Mouse (Mus musculus) thymus, postnatal 4 days (tissue): ENCODE measurements at regions not wholly inside any gene's neighbourhood (a gene's known extent, or its start where the extent isn't known, plus 50 kb on each side); places are given as distances from the start of the nearest gene placed in this dataset.

Experiments used
- DNase-seq: peaks from one replicate; pipeline ENCODE4 v3.0.0; 2021

DNA sequence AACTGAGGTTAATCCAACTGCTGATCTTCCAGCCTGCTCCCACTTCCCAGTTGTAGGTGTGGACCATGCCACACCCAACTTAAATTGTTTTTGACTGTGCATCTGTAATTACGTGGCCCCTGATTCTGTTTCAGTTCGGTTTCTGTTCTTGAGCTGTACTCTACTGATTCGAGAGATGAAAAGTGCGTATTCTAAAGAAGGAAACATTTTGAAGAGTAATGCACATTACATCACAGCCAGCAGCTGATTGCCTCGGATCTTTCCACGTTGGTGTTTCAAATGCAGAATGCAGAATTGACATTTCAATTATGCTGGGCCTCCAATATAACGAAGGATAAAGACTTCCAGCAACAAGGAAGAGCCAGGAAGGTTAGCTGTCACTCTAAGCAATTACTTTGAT lies 64.7 kb upstream of the Cnot2 start:
- DNase-seq, result no peak

DNA sequence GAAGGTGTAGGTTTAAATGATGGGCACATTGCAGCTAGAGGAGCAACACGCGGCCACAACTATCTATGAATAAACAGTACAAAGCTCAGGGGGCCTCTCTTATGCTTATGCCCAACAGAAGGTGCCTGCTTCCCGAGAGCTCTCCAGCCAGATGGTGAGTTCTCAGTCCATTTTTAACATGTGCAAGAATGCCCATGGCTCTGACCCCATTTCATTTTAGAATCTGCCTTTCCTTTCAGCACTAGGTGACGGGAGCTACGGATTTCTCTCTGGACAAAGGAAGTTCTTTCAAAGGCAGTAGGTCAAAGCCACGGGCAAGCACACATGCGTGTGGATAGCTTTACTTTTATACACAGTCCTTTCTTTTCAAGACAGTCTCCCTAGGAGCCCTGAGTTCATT lies 64.3 kb upstream of the Cnot2 start:
- no peak for DNase-seq

DNA sequence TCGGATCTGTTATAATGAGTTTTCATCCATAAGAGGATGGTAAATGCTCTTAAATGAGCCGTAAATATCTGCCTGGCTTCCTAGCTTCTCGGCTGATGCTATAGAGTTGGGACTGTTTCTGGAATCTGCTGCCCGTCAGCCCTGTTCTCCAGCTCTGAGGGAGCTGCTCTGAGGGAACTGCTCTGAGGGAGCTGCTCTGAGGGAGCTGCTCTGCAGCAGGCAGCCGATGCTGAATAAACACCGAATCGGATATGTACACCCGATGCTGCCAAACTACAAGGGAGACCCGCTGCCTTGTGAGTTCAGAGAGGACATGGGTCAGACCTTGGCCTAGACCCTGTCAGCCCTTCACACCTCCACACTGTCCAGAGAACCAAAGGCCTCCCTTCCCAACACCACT lies 63.8 kb upstream of the Cnot2 start:
- no peak for DNase-seq
